ENCODE assay signal across 8 mouse cellular contexts in genomic region chr19:45998694-45999217, GRCm38 (mm10). TPM values are rescaled to one million over a fixed set of nuclear protein-coding genes. Genes with fewer than 3 reads are reported as not detected.
DNase-seq lines count a peak whose midpoint lies in the region; ATAC-seq and TF ChIP-seq lines count a peak whose summit lies in the region.

No protein-coding gene starts in this region.

- peak overlapping the region; percentile 89 for H3K9ac ChIP-seq in forebrain, embryonic 13.5 days
- no peak overlapping the region; the same call in 1 of the 2 replicates for H3K9ac ChIP-seq in liver, embryonic 14.5 days (replicated peaks)

- peaks cover 1% of the 10 kb centered on the region for H3K79me3 ChIP-seq in C2C12 (ENCODE audit: low read depth)

- no peak for TF ChIP-seq CTCF in gastrocnemius, adult 2 months (IDR thresholded peaks at IDR 0.05)
- no peak for TF ChIP-seq CTCF in C2C12 (IDR thresholded peaks at IDR 0.05; ENCODE audit: control insufficient read depth, insufficient read depth, insufficient read length)
- no peak for TF ChIP-seq CTCF in liver, embryonic 14.5 days (IDR thresholded peaks at IDR 0.05; ENCODE audit: low read depth)

- peaks cover 9% of the 10 kb centered on the region for H3K9me3 ChIP-seq in forebrain, embryonic 13.5 days (replicated peaks)
- H3K9me3 ChIP-seq in liver, embryonic 14.5 days (ENCODE audit: control insufficient read depth, low read length) = no peaks in the 10 kb centered on the region; the same call in 1 of the 2 replicates

- WGBS in forebrain, embryonic 13.5 days = 12% methylated on average over 8 of the region's 8 CpGs
- WGBS in liver, embryonic 14.5 days (ENCODE audit: insufficient replicate concordance) = 7% methylated on average over 8 of the region's 8 CpGs

- TF ChIP-seq EP300 in liver, embryonic 14.5 days (IDR thresholded peaks at IDR 0.05; ENCODE audit: low read depth) = no peak

- no peak for DNase-seq in gastrocnemius, adult 2 months
- DNase-seq in gastrocnemius, postnatal 25 days = no peak
- DNase-seq in liver, embryonic 14.5 days (ENCODE audit: low read depth in 3 of 3, low spot score in 3 of 3) = no peak
- no peak for DNase-seq in right cerebral cortex, postnatal 25 days
- DNase-seq in ovary, postnatal 36 days (ENCODE audit: low spot score) = no peak
- DNase-seq in spleen, postnatal 4 days (ENCODE audit: low spot score in 2 of 2) = no peak

- peak; percentile 20; the same call in 1 of the 2 replicates for ATAC-seq in forebrain, embryonic 13.5 days
- no peak for ATAC-seq in liver, embryonic 14.5 days (ENCODE audit: insufficient read depth)

- H3K4me2 ChIP-seq in forebrain, embryonic 13.5 days = peak overlapping the region; percentile 73
- H3K4me2 ChIP-seq in liver, embryonic 14.5 days (ENCODE audit: low read depth) = peak overlapping the region; percentile 78

- intact Hi-C loops in gastrocnemius, adult 2 months (cut with DNase I) = no loop called here

- peak overlapping the region; percentile 100 for H3K27ac ChIP-seq in gastrocnemius, adult 2 months
- H3K27ac ChIP-seq in forebrain, embryonic 13.5 days = no peak overlapping the region
- H3K27ac ChIP-seq in liver, embryonic 14.5 days = no peak overlapping the region

- peaks cover 18% of the 10 kb centered on the region for H3K4me1 ChIP-seq in forebrain, embryonic 13.5 days
- H3K4me1 ChIP-seq in liver, embryonic 14.5 days (replicated peaks; ENCODE audit: control insufficient read depth in 2 of 2, insufficient read depth in 2 of 2, low read length in 1 of 2) = peaks cover 4 to 13% of the 10 kb centered on the region in 2 experiments; a peak in 3 of 4 replicates

- H3K4me3 ChIP-seq in gastrocnemius, adult 2 months = peak overlapping the region; percentile 86
- peak overlapping the region; percentile 65 for H3K4me3 ChIP-seq in C2C12 (ENCODE audit: insufficient read depth, poor library complexity, severe bottlenecking)
- peak overlapping the region; percentile 87 for H3K4me3 ChIP-seq in forebrain, embryonic 13.5 days
- peak overlapping the region; percentile 56 to 70 for H3K4me3 ChIP-seq in liver, embryonic 14.5 days (ENCODE audit: insufficient read depth in 1 of 2, low read depth in 2 of 2, low read length in 2 of 2)

- H3K79me2 ChIP-seq in C2C12 (ENCODE audit: control insufficient read depth, insufficient read depth) = peaks cover 18% of the 10 kb centered on the region

- H3K27me3 ChIP-seq in C2C12 (ENCODE audit: control insufficient read depth, insufficient read depth, insufficient read length) = no peaks in the 10 kb centered on the region
- H3K27me3 ChIP-seq in forebrain, embryonic 13.5 days = peaks cover 9% of the 10 kb centered on the region; the same call in 1 of the 2 replicates
- no peaks in the 10 kb centered on the region for H3K27me3 ChIP-seq in liver, embryonic 14.5 days (ENCODE audit: control insufficient read depth, insufficient read depth, low read length)

- H3K36me3 ChIP-seq in C2C12 (ENCODE audit: control insufficient read depth, insufficient read depth) = peaks cover 4% of the 10 kb centered on the region
- H3K36me3 ChIP-seq in forebrain, embryonic 13.5 days (ENCODE audit: poor library complexity, severe bottlenecking) = 0 out of 2 replicates have a peak, but pooled peaks cover 7% of the 10 kb centered on the region
- H3K36me3 ChIP-seq in liver, embryonic 14.5 days (replicated peaks; ENCODE audit: control insufficient read depth, insufficient read depth, low read depth) = no peaks in the 10 kb centered on the region

- peak overlapping the region; percentile 49 for H3ac ChIP-seq in C2C12 (ENCODE audit: control insufficient read depth, insufficient read length, low read depth)

TF ChIP-seq in C2C12, 6 proteins besides CTCF, POLR2A, EP300 and RAD21:
- no peak for TF ChIP-seq CEBPB (IDR thresholded peaks at IDR 0.05; ENCODE audit: low read depth)
- TF ChIP-seq MYOG (IDR thresholded peaks at IDR 0.05; ENCODE audit: control insufficient read depth, extremely low read depth, insufficient read length) = no peak
- no peak for TF ChIP-seq FOSL1 (IDR thresholded peaks at IDR 0.05; ENCODE audit: insufficient read depth, low read length, poor library complexity, severe bottlenecking)
- TF ChIP-seq MAX (IDR thresholded peaks at IDR 0.05) = no peak
- TF ChIP-seq MYOD1 (IDR thresholded peaks at IDR 0.05; ENCODE audit: control insufficient read depth, insufficient read length, low read depth) = no peak
- no peak for TF ChIP-seq USF1 (IDR thresholded peaks at IDR 0.05; ENCODE audit: low read depth)

RNA-seq across cellular contexts. Expression of gene Armh3, which starts 0.5 kb away (rescaled TPM):
- 10 to 100 TPM; 13.6 to 14.7 TPM for total RNA-seq in gastrocnemius, adult 2 months (2021)
- total RNA-seq in gastrocnemius, postnatal 25 days (2021) = 10 to 100 TPM; 10.2 TPM
- 6.4 TPM for polyA plus RNA-seq in C2C12 (2012; fragmentation: generic; extraction: Trizol)
- polyA plus RNA-seq in forebrain, embryonic 13.5 days (2015; fragmentation: Nextera tagmentation; extraction: Ambion mirVana) = 17.0 and 21.5 TPM in 2 replicates
- 2.0 and 2.2 TPM in 2 replicates for polyA plus RNA-seq in liver, embryonic 14.5 days (2012; rRNA removed)
- polyA plus RNA-seq in liver, embryonic 14.5 days (2014; fragmentation: Nextera tagmentation; extraction: Ambion mirVana) = 2.6 and 2.8 TPM in 2 replicates

RNA-seq across cellular contexts. Expression of gene Hps6, which starts 4.6 kb away (rescaled TPM):
- total RNA-seq in gastrocnemius, adult 2 months (2021) = 1 to 10 TPM; 3.4 to 3.9 TPM
- total RNA-seq in gastrocnemius, postnatal 25 days (2021) = 1 to 10 TPM; 2.7 to 3.9 TPM
- 14.6 TPM for polyA plus RNA-seq in C2C12 (2012; fragmentation: generic; extraction: Trizol)
- polyA plus RNA-seq in forebrain, embryonic 13.5 days (2015; fragmentation: Nextera tagmentation; extraction: Ambion mirVana) = 1.6 and 1.9 TPM in 2 replicates
- polyA plus RNA-seq in liver, embryonic 14.5 days (2012; rRNA removed) = 0.96 and 1.2 TPM in 2 replicates
- polyA plus RNA-seq in liver, embryonic 14.5 days (2014; fragmentation: Nextera tagmentation; extraction: Ambion mirVana) = 1.3 and 1.4 TPM in 2 replicates

RNA-seq across cellular contexts. Expression of gene Pprc1, which starts 45.9 kb away (rescaled TPM):
- total RNA-seq in gastrocnemius, adult 2 months (2021) = 10 to 100 TPM; 15.0 to 24.0 TPM
- total RNA-seq in gastrocnemius, postnatal 25 days (2021) = 10 to 100 TPM; 12.5 to 13.7 TPM
- polyA plus RNA-seq in C2C12 (2012; fragmentation: generic; extraction: Trizol) = 30.6 TPM
- 22.3 and 26.6 TPM in 2 replicates for polyA plus RNA-seq in forebrain, embryonic 13.5 days (2015; fragmentation: Nextera tagmentation; extraction: Ambion mirVana)
- 17.5 and 19.4 TPM in 2 replicates for polyA plus RNA-seq in liver, embryonic 14.5 days (2012; rRNA removed)
- polyA plus RNA-seq in liver, embryonic 14.5 days (2014; fragmentation: Nextera tagmentation; extraction: Ambion mirVana) = 25.0 and 28.0 TPM in 2 replicates

RNA-seq across cellular contexts. Expression of gene Ldb1, which starts 46.3 kb away (rescaled TPM):
- total RNA-seq in gastrocnemius, adult 2 months (2021) = 10 to 100 TPM; 17.8 to 19.5 TPM
- 10 to 100 TPM; 15.5 to 16.5 TPM for total RNA-seq in gastrocnemius, postnatal 25 days (2021)
- polyA plus RNA-seq in C2C12 (2012; fragmentation: generic; extraction: Trizol) = 80.5 TPM
- 118 and 119 TPM in 2 replicates for polyA plus RNA-seq in forebrain, embryonic 13.5 days (2015; fragmentation: Nextera tagmentation; extraction: Ambion mirVana)
- polyA plus RNA-seq in liver, embryonic 14.5 days (2012; rRNA removed) = 129 and 132 TPM in 2 replicates
- 22.8 and 29.0 TPM in 2 replicates for polyA plus RNA-seq in liver, embryonic 14.5 days (2014; fragmentation: Nextera tagmentation; extraction: Ambion mirVana)
